Mouse (Mus musculus) c-Kit-positive CD71-negative TER-119-negative erythroid progenitor cells, embryonic 14.5 days (primary cell): Measurements from ENCODE around the gene Ilkap.

Experiments used
- DNase-seq: peaks from one replicate; pipeline ENCODE4 v3.0.0-alpha.2; 2013; ENCODE audit warnings: low read depth

The Ilkap gene

DNA sequence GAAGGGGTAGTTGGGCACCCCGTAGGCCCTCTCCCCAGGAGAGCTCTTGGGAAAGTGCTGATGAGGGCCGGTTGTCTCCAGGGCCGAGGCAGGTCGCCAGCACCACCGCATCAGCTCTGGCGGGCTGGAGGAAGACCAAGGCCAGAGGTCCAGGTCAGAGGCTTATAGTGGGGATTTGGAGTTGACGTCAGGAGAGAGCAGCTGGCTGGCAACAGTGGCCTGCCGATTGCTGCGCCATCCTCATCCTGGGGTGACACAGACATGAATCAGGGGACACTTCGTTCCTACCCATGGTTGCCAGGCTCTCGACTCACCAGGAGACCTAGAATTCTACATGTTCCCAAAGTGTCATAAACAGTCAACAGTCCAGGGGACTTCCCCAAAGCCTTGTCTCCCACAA lies 42.5 kb downstream of the Ilkap start:
- no peak for DNase-seq

DNA sequence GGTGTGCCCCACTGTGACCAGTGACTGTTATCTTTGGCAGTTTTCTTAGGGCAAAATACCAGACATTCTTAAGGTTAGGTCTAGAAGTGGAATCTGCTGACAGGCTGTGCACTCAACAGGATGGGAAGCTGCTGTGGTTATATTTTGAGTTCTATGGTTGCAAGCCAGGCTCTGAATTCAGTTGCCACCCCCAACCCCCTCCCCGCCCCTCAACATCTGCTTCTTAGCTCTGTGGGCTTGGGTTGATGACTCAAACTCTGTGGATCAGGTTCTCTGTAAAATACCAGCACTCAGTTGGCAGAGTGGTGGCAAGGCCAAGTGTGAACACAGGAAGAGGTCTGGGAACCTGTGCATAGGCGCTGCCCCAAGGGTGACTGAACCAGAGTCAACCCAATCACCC lies 46.3 kb downstream of the Ilkap start:
- no peak for DNase-seq

DNA sequence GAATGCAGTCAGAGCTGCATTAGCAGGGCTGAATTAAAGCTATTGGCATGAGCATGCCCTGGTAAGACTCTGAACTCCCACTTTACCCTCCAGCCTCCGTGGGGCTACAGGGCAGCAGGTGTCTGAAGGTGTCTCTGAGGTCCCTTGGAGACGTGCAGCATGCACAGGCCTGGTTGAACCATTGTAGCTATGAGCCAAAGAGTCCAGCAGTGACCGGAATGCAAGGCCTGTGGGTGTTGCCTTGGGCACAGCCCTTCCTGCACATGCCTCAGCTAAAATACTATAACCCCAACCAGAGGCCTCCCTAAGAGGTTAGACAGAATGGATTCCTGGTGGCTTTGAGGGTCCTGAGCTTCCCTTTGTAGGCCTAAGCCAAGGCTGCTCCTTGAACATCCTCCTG lies 47.4 kb downstream of the Ilkap start:
- no peak for DNase-seq

DNA sequence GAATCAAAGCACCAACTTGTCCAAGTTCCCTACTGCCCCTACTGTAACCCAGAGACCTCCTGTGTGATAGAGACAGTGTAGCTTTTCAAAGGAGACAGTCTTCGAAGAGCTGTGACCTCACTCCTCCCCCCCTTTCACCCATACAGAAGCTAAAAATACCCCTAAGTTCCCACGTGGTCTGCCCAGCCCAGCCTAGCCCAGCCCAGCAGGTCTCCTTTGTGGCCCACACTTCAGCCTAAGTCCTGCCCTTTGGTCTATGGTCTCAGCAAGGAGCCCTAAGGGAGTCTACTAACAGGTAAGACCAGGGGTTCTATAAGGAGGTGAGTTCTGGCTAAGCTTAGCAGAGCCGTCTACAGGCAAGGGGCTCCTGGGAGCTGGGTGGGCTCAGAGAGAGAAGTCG lies 47.8 kb downstream of the Ilkap start, which contains the start of gene Klhl30:
Gene Klhl30 (plus strand): TSS at position 176 of the 400 bp plus-strand sequence.
- DNase-seq: no peak

DNA sequence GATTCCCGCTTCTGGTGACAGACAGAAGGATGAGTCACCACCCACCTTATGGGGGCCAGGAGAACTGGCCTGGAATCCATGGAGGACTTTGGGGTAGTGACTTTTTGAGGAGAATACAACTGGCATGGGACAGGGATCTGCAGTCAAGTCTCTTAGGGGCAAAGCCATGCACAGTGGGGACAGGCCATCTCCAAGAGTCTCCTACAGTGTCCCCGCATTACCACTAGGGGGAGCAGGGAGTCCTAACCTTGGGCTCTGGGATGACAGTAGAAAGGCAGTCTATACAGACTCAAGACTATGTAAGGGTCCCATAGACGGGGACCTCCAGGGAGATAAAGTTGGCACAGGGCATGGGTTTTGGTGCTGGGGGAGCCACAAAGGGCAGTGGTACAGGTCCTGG lies 51.7 kb downstream of the Ilkap start:
- DNase-seq: peak; percentile 60

DNA sequence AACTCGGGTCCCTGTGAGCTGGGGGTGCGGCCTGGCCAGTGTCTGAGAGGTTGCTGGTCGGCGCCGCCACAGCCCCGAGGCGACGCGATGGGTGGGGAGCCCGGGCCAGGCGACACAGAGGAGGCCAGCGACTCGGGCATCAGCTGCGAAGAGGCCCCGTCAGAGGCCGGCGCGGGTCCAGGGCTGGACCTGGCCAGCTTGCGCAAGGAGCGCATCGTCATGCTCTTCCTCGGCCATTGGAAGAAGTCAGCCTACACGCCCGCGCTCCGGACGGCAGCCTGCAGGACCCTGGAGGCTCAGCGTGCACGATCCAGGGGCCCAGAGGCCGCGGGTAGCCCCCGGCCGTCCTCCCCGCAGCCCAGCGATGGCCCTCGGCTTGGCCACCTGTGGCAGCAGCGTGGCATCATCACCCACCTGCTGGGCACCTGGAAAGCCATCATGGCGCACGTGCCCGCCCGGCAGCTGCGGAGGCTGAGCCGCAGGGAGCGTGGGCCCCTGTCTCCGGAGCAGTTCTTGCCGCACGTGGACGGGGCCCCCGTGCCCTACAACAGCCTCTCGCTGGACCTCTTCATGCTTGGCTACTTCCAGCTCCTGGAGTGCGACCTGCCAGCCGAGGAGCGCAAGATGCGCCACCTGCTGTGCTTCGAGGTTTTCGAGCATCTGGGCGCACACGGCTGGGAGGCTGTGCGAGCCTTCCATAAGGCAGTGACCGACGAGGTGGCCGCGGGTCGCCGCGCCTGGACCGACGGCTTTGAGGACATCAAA lies 53.5 kb downstream of the Ilkap start:
- DNase-seq: no peak

DNA sequence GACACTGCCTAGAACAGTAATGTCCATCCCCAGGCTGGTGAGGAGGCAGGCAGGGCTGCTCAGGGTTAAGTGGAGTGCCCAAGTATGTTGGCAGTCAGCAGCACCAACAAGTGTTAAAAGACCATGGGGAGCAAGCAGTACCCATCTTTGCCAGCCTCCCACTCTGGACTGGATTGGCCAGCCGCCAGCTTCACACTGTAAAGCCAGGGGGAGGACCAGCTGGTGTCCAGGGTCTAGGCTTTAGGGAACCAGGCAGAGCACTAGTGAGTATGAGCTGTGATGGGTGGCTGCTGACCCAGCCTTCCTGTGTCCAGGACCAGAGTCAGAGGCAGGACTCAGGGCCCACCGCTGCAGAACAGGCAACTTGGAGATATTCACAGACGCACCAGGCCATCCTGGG lies 54.6 kb downstream of the Ilkap start:
- no peak for DNase-seq

DNA sequence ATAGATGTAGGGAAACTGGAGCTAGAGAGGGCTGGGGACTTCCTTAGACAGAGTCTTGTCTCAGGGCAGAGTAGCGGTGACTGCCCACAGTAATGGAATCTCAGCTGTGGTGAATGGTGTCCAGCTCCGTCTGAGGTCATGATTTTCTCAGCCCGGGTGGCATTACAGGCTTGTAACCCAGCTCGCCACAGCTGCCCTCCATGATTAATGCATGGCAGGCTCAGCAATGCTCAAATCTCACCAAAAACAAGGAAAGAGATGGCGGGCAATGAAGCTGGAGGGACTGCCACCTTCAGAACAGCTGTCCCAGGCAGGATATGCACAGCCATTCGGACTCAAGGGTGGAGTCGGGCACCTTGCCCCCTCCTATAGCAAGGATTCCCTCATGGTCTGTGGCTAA lies 61.3 kb downstream of the Ilkap start:
- DNase-seq: no peak

DNA sequence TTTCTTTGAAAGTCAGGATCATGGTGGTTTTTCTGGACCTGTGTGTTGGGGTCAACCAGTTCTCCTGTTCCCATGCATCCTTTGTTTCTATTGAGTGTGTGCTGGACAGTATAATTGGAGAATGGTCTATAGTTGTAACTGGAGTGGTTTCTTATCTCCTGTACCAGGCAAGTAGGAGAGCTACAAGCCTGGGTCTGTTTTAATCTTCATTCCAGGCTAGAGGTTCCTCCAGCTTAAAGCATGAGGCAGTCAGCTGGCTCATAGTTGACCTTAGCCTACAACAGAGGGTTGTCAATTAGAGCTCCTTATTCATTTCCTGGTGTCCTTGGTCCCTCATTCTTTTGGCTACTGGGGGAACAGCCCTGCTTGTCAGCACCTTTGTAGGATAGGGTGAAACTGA lies 65.0 kb downstream of the Ilkap start:
- DNase-seq: no peak

DNA sequence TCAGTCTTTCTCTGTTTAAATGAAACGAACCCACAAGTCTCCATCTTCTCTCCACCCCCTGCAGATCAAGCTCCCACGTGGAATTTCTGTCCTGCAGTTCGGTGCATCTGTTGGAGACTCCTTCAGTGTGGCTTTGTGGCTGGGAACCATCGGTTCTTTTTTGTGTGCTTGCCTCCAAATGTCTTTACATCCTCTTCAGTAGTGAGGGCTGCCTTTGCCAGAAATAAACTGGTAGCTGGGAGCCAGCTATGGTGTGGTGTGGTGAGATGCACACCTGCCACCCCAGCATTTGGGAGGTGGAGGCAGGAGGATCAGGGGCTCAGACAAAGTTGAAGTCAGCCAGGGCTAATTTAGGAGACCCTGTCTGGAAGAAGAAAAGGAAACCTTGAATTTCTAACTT lies 66.5 kb downstream of the Ilkap start:
- no peak for DNase-seq

DNA sequence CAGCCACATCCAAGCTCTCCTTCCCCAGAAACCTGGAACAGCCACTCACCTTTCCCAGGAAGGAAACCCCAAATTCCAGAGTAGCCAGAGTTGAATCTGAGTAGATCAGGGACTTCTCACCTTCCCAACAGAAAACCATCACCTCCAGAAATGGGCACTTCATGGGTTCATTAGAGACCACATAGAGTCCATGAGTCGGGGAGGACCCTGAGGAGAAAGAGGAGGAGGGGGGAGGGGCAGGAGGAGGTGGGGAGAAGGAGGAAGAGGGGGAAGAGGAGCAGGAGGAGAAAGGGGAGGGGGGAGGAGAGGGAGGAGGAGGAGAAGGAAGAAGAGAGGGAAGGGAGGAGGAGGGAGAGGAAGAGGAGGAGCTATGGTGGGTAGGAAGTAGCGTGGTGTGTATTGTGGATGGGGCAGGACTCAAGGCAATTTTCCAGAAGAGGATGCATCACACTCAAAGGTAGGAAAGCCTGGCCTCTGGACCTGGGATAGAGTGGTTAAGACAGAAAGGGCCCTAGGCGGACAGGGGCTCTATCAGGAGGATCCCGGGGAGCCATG lies 73.0 kb downstream of the Ilkap start:
- no peak for DNase-seq

DNA sequence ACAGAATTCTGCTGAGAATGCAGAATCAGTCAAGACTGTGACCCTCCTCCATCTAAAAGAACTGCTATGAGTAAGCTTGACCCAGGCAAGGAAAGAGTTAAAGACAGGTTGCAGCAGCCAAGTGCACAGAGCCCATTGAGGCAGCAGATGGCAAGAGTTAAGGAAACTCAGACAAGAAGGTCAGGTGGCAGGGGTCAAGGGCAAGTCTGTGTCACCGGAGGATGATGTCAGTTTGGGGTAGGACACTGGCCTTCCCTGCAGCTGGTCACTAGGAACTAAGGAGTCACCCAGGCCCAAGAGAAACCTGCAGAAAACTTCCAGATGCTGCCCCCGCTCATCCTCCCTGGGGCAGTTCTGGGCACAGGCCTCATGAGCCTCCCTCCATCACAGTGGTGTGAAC lies 74.0 kb downstream of the Ilkap start:
- no peak for DNase-seq
